Mouse (Mus musculus) stomach, postnatal 0 days (tissue): ENCODE measurements around the gene Pld2.

Experiments
- CTCF ChIP-seq: IDR thresholded peaks from 2 replicates; pipeline ENCODE4 v1.5.1; 2016; ENCODE audit warnings: antibody characterized with exemption, low read depth, mild to moderate bottlenecking, moderate library complexity
- EP300 ChIP-seq: optimal IDR thresholded peaks from 2 replicates; pipeline ENCODE3; 2016; ENCODE audit warnings: antibody characterized with exemption

DNA sequence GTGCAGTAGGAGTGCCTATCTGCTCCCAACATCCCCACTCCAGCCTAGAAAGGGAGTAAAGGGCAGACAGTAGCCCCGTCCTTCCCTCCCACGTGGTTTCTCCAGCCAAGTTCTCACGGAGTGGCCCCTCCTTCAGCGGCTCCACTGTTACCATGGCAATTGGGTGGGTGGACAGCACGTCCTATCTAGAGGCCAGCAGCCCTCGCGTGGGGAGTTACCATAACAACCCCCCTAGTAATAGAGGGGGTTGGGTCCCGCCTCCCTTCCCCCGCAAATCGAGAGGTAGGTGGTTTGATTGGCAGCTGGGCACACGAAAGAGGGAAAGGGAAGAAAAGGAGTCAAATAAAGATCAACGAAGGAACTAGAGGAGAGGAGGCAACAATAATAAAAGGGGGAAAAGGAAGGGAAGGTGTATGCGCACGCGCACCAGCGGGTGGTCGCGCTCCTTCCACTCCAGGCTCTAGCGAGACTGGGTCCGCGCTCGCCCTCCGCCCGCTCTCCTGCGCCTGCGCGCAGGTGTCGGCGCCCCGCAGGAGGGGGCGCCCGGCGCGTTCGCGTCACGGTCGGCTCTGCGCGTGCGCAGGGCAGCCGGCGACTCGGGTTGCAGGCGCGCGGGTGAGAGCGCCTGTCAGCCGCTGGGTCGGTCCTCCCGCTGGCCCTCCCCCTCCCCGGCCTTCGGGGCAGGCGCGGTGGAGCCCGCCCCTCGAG, 22.6 kb downstream of the Pld2 start, which contains the start of gene Mink1:
- TF ChIP-seq CTCF (no peak), EP300 (no peak)
